Mouse (Mus musculus) CH12.LX (cell line): ENCODE measurements around the gene Pfkfb4. TPM values are rescaled to one million over a fixed set of nuclear protein-coding genes. Genes with fewer than 3 reads are reported as not detected.
A peak's percentile ranks its signal among the peaks of the same experiment; 100 is the strongest.

Experiments used
- DNase-seq: peaks from one replicate; pipeline ENCODE4 v3.0.0-alpha.2; 2013; ENCODE audit errors: extremely low read depth
- H3K27ac ChIP-seq: 2 replicates; pipeline ENCODE4 v1.5.1; 2012; ENCODE audit warnings: low read depth, mild to moderate bottlenecking, control low read depth, moderate library complexity; ENCODE audit not compliant: insufficient read depth
- H3K27me3 ChIP-seq: replicated peaks from 2 replicates; pipeline ENCODE3; 2012; ENCODE audit warnings: inconsistent platforms
- H3K36me3 ChIP-seq, 2 experiments: replicated peaks in 1 of 2; 2 replicates each; pipeline versions ENCODE3 to v1.6.1; 2012; ENCODE audit warnings: inconsistent platforms in 1 of 2, low read length in 1 of 2, mild to moderate bottlenecking in 1 of 2, mixed read lengths in 1 of 2, moderate library complexity in 1 of 2; ENCODE audit not compliant: control insufficient read depth in 1 of 2, insufficient read depth in 1 of 2
- H3K4me1 ChIP-seq, 2 experiments: 2 replicates each; pipeline ENCODE4 v1.6.1; 2012; ENCODE audit warnings: inconsistent platforms in 1 of 2, moderate library complexity in 1 of 2; ENCODE audit not compliant: insufficient read depth in 2 of 2, control insufficient read depth in 1 of 2
- H3K4me2 ChIP-seq: 2 replicates; pipeline ENCODE4 v1.6.1; 2012; ENCODE audit warnings: low read depth, mild to moderate bottlenecking, control low read depth; ENCODE audit not compliant: poor library complexity, insufficient read depth, severe bottlenecking
- H3K4me3 ChIP-seq, 3 experiments: fragments of 150-350 bp in 1 of 3; sonication (generic) in 1 of 3; replicated peaks in 1 of 3; 2 replicates each; pipeline versions ENCODE3 to v1.5.1; 2011 to 2012; ENCODE audit warnings: low read depth in 2 of 3, low read length in 2 of 3, mild to moderate bottlenecking in 2 of 3, moderate library complexity in 2 of 3, control low read depth in 1 of 3, improper control_type of control experiment in 1 of 3, inconsistent platforms in 1 of 3, mixed read lengths in 1 of 3; ENCODE audit not compliant: poor library complexity in 1 of 3
- H3K79me2 ChIP-seq: replicated peaks from 2 replicates; pipeline ENCODE4 v1.6.1; 2012; ENCODE audit warnings: mild to moderate bottlenecking, moderate library complexity; ENCODE audit not compliant: control insufficient read depth, poor library complexity, insufficient read depth, severe bottlenecking; ENCODE audit errors: extremely low read depth
- H3K9ac ChIP-seq: 2 replicates; pipeline ENCODE4 v1.6.1; 2012; ENCODE audit warnings: low read depth, mild to moderate bottlenecking, control low read depth, moderate library complexity; ENCODE audit not compliant: insufficient read depth
- H3K9me3 ChIP-seq: replicated peaks from 2 replicates; pipeline ENCODE3; 2012; ENCODE audit warnings: low read length, inconsistent platforms, mixed read lengths
- BHLHE40 ChIP-seq: IDR thresholded peaks from 2 replicates; pipeline ENCODE4 v1.6.1; 2011; ENCODE audit warnings: mild to moderate bottlenecking, low read depth, low read length, improper control_type of control experiment
- CHD1 ChIP-seq: IDR thresholded peaks from 2 replicates; pipeline ENCODE4 v1.6.1; 2012; ENCODE audit warnings: low read depth, low read length, improper control_type of control experiment, inconsistent platforms
- CHD2 ChIP-seq: IDR thresholded peaks from 2 replicates; pipeline ENCODE4 v1.6.1; 2011; ENCODE audit warnings: low read length, improper control_type of control experiment
- CTCF ChIP-seq, 2 experiments: IDR thresholded peaks in 1 of 2; conservative IDR thresholded peaks in 1 of 2; 2 replicates each; pipeline ENCODE4 v1.5.1; 2011 to 2012; ENCODE audit warnings: low read depth in 2 of 2, low read length in 2 of 2, improper control_type of control experiment in 1 of 2, inconsistent platforms in 1 of 2, mild to moderate bottlenecking in 1 of 2, moderate library complexity in 1 of 2
- E2F4 ChIP-seq: IDR thresholded peaks from 2 replicates; pipeline ENCODE4 v1.6.1; 2011; ENCODE audit warnings: low read depth, low read length, improper control_type of control experiment; ENCODE audit not compliant: insufficient replicate concordance
- ELF1 ChIP-seq: IDR thresholded peaks from 2 replicates; pipeline ENCODE4 v1.6.1; 2014; ENCODE audit warnings: low read depth, mild to moderate bottlenecking, inconsistent platforms, low read length, improper control_type of control experiment
- EP300 ChIP-seq: IDR thresholded peaks from 2 replicates; pipeline ENCODE4 v1.6.1; 2011; ENCODE audit warnings: low read length, improper control_type of control experiment
- ETS1 ChIP-seq: conservative IDR thresholded peaks from 2 replicates; pipeline ENCODE4 v1.6.1; 2012; ENCODE audit warnings: low read depth, mild to moderate bottlenecking, inconsistent platforms, low read length, improper control_type of control experiment, moderate library complexity
- HCFC1 ChIP-seq: IDR thresholded peaks from 2 replicates; pipeline ENCODE4 v1.6.1; 2012; ENCODE audit warnings: low read depth, mild to moderate bottlenecking, inconsistent platforms, low read length, improper control_type of control experiment
- IRF4 ChIP-seq: IDR thresholded peaks from 2 replicates; pipeline ENCODE4 v1.6.1; 2014; ENCODE audit warnings: low read depth, mild to moderate bottlenecking, inconsistent platforms, low read length, improper control_type of control experiment
- JUND ChIP-seq: conservative IDR thresholded peaks from 2 replicates; pipeline ENCODE4 v1.6.1; 2011; ENCODE audit warnings: low read depth, low read length, improper control_type of control experiment
- KAT2A ChIP-seq: IDR thresholded peaks from 2 replicates; pipeline ENCODE4 v1.6.1; 2012; ENCODE audit warnings: low read length, improper control_type of control experiment, inconsistent platforms; ENCODE audit not compliant: insufficient replicate concordance
- MAFK ChIP-seq: IDR thresholded peaks from 2 replicates; pipeline ENCODE4 v1.6.1; 2011; ENCODE audit warnings: low read length, improper control_type of control experiment; ENCODE audit not compliant: insufficient replicate concordance
- MAX ChIP-seq: IDR thresholded peaks from 2 replicates; pipeline ENCODE4 v1.6.1; 2011; ENCODE audit warnings: low read length, improper control_type of control experiment
- MAZ ChIP-seq: IDR thresholded peaks from 2 replicates; pipeline ENCODE4 v1.6.1; 2012; ENCODE audit warnings: low read depth, mild to moderate bottlenecking, inconsistent platforms, low read length, improper control_type of control experiment, moderate library complexity
- MEF2A ChIP-seq: IDR thresholded peaks from 2 replicates; pipeline ENCODE4 v1.6.1; 2014; ENCODE audit warnings: low read depth, mild to moderate bottlenecking, inconsistent platforms, low read length, improper control_type of control experiment, borderline replicate concordance
- MYC ChIP-seq: IDR thresholded peaks from 2 replicates; pipeline ENCODE4 v1.6.1; 2011; ENCODE audit warnings: low read depth, mild to moderate bottlenecking, improper control_type of control experiment, low read length
- NELFE ChIP-seq: IDR thresholded peaks from 2 replicates; pipeline ENCODE4 v1.6.1; 2011; ENCODE audit warnings: low read depth, low read length, improper control_type of control experiment
- NRF1 ChIP-seq: IDR thresholded peaks from 2 replicates; pipeline ENCODE4 v1.6.1; 2014; ENCODE audit warnings: low read depth, mild to moderate bottlenecking, inconsistent platforms, low read length, improper control_type of control experiment, moderate library complexity
- POLR2A ChIP-seq: IDR thresholded peaks from 2 replicates; pipeline ENCODE4 v1.6.1; 2011; ENCODE audit warnings: low read depth, mild to moderate bottlenecking, improper control_type of control experiment, low read length
- RCOR1 ChIP-seq: conservative IDR thresholded peaks from 2 replicates; pipeline ENCODE4 v1.6.1; 2012; ENCODE audit warnings: low read depth, mild to moderate bottlenecking, inconsistent platforms, low read length, improper control_type of control experiment
- SIN3A ChIP-seq: IDR thresholded peaks from 2 replicates; pipeline ENCODE4 v1.6.1; 2012; ENCODE audit warnings: low read length, improper control_type of control experiment, inconsistent platforms
- USF1 ChIP-seq: IDR thresholded peaks from 2 replicates; pipeline ENCODE4 v1.6.1; 2014; ENCODE audit warnings: low read depth, mild to moderate bottlenecking, inconsistent platforms, low read length, improper control_type of control experiment
- ZMIZ1 ChIP-seq: IDR thresholded peaks from 2 replicates; pipeline ENCODE4 v1.6.1; 2012; ENCODE audit warnings: low read depth, mild to moderate bottlenecking, inconsistent platforms, low read length, improper control_type of control experiment
- ZNF384 ChIP-seq: IDR thresholded peaks from 2 replicates; pipeline ENCODE4 v1.6.1; 2012; ENCODE audit warnings: low read depth, low read length, improper control_type of control experiment, inconsistent platforms
- dilution Hi-C: fragments of 300-500 bp; cut with MboI; formaldehyde crosslinking; loops from 2 replicates; pipeline ENCODE4 v1.14.3; 2020; ENCODE audit warnings: low sequenced_read_pairs; ENCODE audit not compliant: extremely low pct_unique_long_range_greater_than_20kb, extremely low pct_ligation_motif_present
- in situ Hi-C: fragments of 300-500 bp; cut with MboI; formaldehyde crosslinking; loops from 3 replicates; pipeline ENCODE4 v1.14.3; 2019; ENCODE audit warnings: low sequenced_read_pairs, low pct_ligation_motif_present, low pct_unique_long_range_greater_than_20kb, mixed read lengths
- polyA plus RNA-seq: library from polyadenylated mRNA; unstranded; fragments of >175 nt; gene quantifications from 2 replicates; pipeline ENCODE4 v1.2.1, GENCODE M21; 2012; ENCODE audit warnings: low read depth; ENCODE audit not compliant: insufficient read length
- total RNA-seq, 2 experiments: library from RNA; depleted of rRNA; stranded (reverse); fragments of 300-350 nt in 1 of 2; fragments of >200 nt in 1 of 2; gene quantifications; 2 replicates each; pipeline ENCODE4 v1.2.3; 2012 to 2014

Pfkfb4 gene
- total and polyA plus RNA-seq, 3 experiments: 5.1 to 6.7 (median 5.9) TPM

DNA sequence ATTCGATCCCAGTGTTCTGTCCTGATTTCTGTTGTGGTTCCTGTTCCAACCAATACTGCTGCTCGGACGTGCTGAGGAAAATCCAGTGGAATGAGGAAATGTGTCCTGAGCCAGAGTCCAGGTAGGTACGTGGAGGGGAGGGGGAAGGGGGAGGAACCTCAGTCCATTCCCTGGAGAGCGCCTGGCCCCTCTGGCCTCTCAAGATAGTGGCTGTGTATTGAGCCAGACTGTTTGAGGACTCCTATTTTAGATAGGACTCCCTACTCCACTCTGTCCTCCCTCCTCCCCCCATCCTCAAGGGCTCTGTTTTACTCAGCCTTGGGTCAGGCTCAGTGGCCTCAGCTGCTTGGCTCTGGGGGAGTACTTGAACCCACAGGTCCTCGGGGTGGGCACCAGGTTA lies 49.3 kb downstream of the Pfkfb4 start:
- Histone ChIP-seq H3K4me1 (peaks cover 16 to 21% of the 10 kb centered on the region in 2 experiments), H3K79me2 (peaks cover 4% of the 10 kb centered on the region; the same call in 1 of the 2 replicates), H3K27ac (no peak overlapping the region), H3K27me3 (no peaks in the 10 kb centered on the region), H3K4me2 (no peak overlapping the region), H3K4me3 (no peak overlapping the region), H3K9ac (no peak overlapping the region), H3K36me3 (peaks cover 0 to 18% of the 10 kb centered on the region in 2 experiments)
- in situ Hi-C loops: no loop called here
- no peak for DNase-seq
- dilution Hi-C loops: no loop called here
- TF ChIP-seq CTCF (conservative IDR thresholded peaks at IDR 0.05 in 1 of 2, IDR thresholded peaks at IDR 0.05 in 1 of 2; ENCODE audit: low read depth in 2 of 2, low read length in 2 of 2) (no peak), MYC (no peak)
- TF ChIP-seq, all 38 proteins: peak for 0
- H3K9me3 ChIP-seq: no peaks in the 10 kb centered on the region

DNA sequence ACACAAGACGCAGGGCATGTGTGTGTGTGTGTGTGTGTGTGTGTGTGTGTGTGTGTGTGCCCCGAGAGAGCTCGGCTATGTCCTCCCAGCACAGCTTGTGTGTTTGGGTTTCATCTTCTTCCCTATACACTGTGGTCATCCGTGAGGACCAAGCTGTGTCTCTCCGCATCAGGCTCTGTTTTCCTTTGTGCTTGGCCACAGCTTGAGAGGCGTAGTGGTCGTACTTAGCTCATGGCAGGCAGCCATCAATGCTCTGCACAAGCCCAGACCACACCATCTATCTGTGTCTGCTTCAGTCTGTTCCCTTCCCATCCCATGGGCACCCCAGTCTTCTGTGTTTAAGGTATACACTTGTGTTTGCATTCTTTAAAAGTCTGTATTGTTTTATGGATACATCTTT lies 49.8 kb downstream of the Pfkfb4 start:
- H3K9ac ChIP-seq: no peak overlapping the region
- dilution Hi-C loops: no loop called here
- H3K4me3 ChIP-seq: no peak overlapping the region
- in situ Hi-C loops: no loop called here
- H3K27ac ChIP-seq: no peak overlapping the region
- TF ChIP-seq ZMIZ1 (no peak), MAFK (no peak), ELF1 (no peak), EP300 (no peak), CHD1 (no peak)
- H3K36me3 ChIP-seq: peaks cover 0 to 19% of the 10 kb centered on the region in 2 experiments
- DNase-seq: no peak
- H3K79me2 ChIP-seq: peaks cover 4% of the 10 kb centered on the region; the same call in 1 of the 2 replicates
- no peak overlapping the region for H3K4me2 ChIP-seq
- peaks cover 16 to 21% of the 10 kb centered on the region in 2 experiments for H3K4me1 ChIP-seq
- no peaks in the 10 kb centered on the region for H3K27me3 ChIP-seq
- H3K9me3 ChIP-seq: no peaks in the 10 kb centered on the region

DNA sequence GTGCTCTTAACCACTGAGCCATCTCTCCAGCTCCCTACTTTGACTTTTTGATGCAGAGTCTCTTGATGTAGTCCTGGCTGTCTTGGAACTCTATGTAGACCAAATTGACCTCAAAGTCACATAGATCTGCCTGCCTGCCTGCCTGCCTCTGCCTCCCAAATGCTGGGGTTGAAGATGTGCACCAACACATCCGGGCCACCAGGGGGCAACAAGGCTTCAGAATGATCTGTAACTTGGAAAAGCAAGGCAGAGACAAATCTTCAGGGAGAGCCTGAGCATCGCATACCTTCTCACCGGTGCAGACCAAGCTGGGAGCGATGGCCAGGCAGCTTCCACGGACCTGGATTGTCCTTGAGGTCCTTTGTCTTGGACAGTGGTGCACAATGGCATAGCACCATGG lies 54.7 kb downstream of the Pfkfb4 start:
- dilution Hi-C loops: no loop called here
- Histone ChIP-seq H3K9me3 (no peaks in the 10 kb centered on the region), H3K4me3 (no peak overlapping the region), H3K4me2 (peak overlapping the region; percentile 44; the same call in 1 of the 2 replicates), H3K36me3 (peaks cover 0 to 19% of the 10 kb centered on the region in 2 experiments), H3K27ac (no peak overlapping the region; the same call in 1 of the 2 replicates), H3K9ac (no peak overlapping the region), H3K79me2 (peaks cover 23% of the 10 kb centered on the region), H3K27me3 (no peaks in the 10 kb centered on the region), H3K4me1 (peaks cover 11 to 17% of the 10 kb centered on the region in 2 experiments)
- peak; percentile 76 for DNase-seq
- in situ Hi-C loops: loop anchor here (5.0 kb wide), 1 partner anchor 39 kb away; no protein-coding TSS in a partner anchor
- TF ChIP-seq POLR2A (no peak), E2F4 (no peak), MAX (no peak; the same call in 1 of the 2 replicates), IRF4 (0 out of 2 replicates have a peak, but pooled peaks have one; percentile 12), MEF2A (no peak), ZMIZ1 (no peak), BHLHE40 (no peak), SIN3A (0 out of 2 replicates have a peak, but pooled peaks have one; percentile 28), RCOR1 (no peak), JUND (no peak), NRF1 (peak; percentile 10; the same call in 1 of the 2 replicates), KAT2A (no peak), HCFC1 (no peak), ZNF384 (no peak), MAZ (no peak), MAFK (no peak), NELFE (no peak), CHD2 (no peak), ETS1 (no peak), CTCF (conservative IDR thresholded peaks at IDR 0.05 in 1 of 2, IDR thresholded peaks at IDR 0.05 in 1 of 2; ENCODE audit: low read depth in 2 of 2, low read length in 2 of 2) (peak; percentile 42 to 84), EP300 (no peak), USF1 (no peak), CHD1 (no peak)
